Mouse (Mus musculus) thymus, adult 2 months (tissue): Measurements from ENCODE around the gene Dnah2.

Source experiments
- CTCF ChIP-seq: fragments of 200-500 bp; IDR thresholded peaks from 2 replicates; pipeline ENCODE4 v1.5.1; 2012; ENCODE audit warnings: mild to moderate bottlenecking, control low read depth, low read length, moderate library complexity, borderline replicate concordance; ENCODE audit not compliant: control insufficient read depth, poor library complexity, insufficient read depth; ENCODE audit errors: extremely low read depth
- POLR2A ChIP-seq: fragments of 200-500 bp; IDR thresholded peaks from 2 replicates; pipeline ENCODE4 v1.6.1; 2012; ENCODE audit warnings: mild to moderate bottlenecking, low read length, control low read depth, moderate library complexity; ENCODE audit not compliant: control insufficient read depth, poor library complexity, insufficient read depth; ENCODE audit errors: extremely low read depth

DNA sequence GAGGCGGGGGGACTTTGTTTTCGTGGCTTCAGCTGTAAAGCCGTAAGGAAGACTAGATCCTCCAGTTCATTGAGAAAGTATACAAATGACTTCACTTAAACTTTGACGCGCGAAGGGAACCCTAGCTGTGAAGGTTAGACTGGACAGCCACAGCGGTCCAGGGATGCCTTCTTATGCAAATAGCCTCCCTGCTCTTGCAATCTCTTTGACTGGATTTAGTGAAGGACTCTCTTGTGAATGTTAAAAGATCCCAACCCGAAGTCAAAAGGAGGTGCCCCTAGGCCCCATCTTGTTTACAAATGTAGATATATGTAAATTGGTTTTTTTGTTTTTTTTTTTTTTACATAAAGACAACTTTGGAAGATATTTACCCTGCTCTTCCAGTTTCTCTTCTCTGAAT lies 32.9 kb upstream of the Dnah2 start:
- TF ChIP-seq CTCF (no peak), POLR2A (no peak)
